Mouse (Mus musculus): Measurements from ENCODE around the gene Klhl5.

DNA sequence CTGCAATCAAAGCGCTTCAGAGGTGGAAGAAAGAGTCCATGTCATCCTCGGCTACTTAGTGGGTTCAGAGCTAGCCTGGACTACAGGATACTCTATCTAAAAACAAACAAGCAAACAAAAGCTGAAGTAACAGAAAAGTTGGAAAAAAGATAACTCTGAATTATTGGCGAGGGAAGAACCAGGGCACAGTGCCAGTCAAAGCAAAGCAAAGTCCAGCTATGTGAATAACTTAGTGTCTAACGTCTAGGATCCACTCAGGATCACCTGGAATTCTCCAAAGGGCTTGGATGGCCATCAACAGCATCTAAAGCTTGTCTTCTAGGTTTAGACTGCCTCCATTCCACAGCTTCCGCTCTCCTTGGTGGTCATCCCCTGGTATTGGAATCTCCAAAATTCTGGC is 9.9 kb upstream of the Klhl5 start:
- no peak for TF ChIP-seq CTCF (IDR thresholded peaks at IDR 0.05; ENCODE audit: low read depth)
- no peak for TF ChIP-seq EP300 (IDR thresholded peaks at IDR 0.05; ENCODE audit: low read depth)
